Mouse (Mus musculus) MEL (cell line): ENCODE data around the gene Tle1. TPM values are rescaled to one million over a fixed set of nuclear protein-coding genes. Genes with fewer than 3 reads are reported as not detected.

ENCODE experiments used
- DNase-seq: peaks from one replicate; pipeline ENCODE4 v3.0.0; 2011; ENCODE audit warnings: low read depth, low spot score
- H3K27ac ChIP-seq: 2 replicates; pipeline ENCODE4 v1.5.1; 2012; ENCODE audit warnings: low read depth, mild to moderate bottlenecking, control low read depth, low read length, moderate library complexity; ENCODE audit not compliant: control insufficient read depth
- H3K27me3 ChIP-seq, 2 experiments: fragments of 150-350 bp in 1 of 2; sonication (generic) in 1 of 2; 2 replicates each; pipeline ENCODE4 v1.6.1; 2012; ENCODE audit warnings: low read length in 2 of 2, mild to moderate bottlenecking in 2 of 2, improper control_type of control experiment in 1 of 2, moderate library complexity in 1 of 2; ENCODE audit not compliant: insufficient read depth in 2 of 2, control insufficient read depth in 1 of 2
- H3K36me3 ChIP-seq, 2 experiments: 2 replicates each; pipeline ENCODE4 v1.6.1; 2012 to 2014; ENCODE audit warnings: low read length in 2 of 2, improper control_type of control experiment in 1 of 2, inconsistent platforms in 1 of 2, mild to moderate bottlenecking in 1 of 2; ENCODE audit not compliant: insufficient read depth in 2 of 2, control insufficient read depth in 1 of 2
- H3K4me1 ChIP-seq, 2 experiments: fragments of 150-350 bp in 1 of 2; sonication (generic) in 1 of 2; 2 replicates each; pipeline ENCODE4 v1.6.1; 2012; ENCODE audit warnings: low read length in 2 of 2, improper control_type of control experiment in 1 of 2, mild to moderate bottlenecking in 1 of 2; ENCODE audit not compliant: insufficient read depth in 2 of 2, control insufficient read depth in 1 of 2
- H3K4me3 ChIP-seq, 2 experiments: fragments of 150-350 bp in 1 of 2; sonication (generic) in 1 of 2; 2 replicates each; pipeline ENCODE4 v1.5.1; 2012; ENCODE audit warnings: low read depth in 2 of 2, low read length in 2 of 2, mild to moderate bottlenecking in 2 of 2, moderate library complexity in 2 of 2, control low read depth in 1 of 2, improper control_type of control experiment in 1 of 2; ENCODE audit not compliant: control insufficient read depth in 1 of 2, insufficient read depth in 1 of 2
- H3K79me2 ChIP-seq: 2 replicates; pipeline ENCODE4 v1.6.1; 2012; ENCODE audit warnings: mild to moderate bottlenecking, low read length, moderate library complexity; ENCODE audit not compliant: control insufficient read depth, poor library complexity, insufficient read depth
- H3K9ac ChIP-seq: 2 replicates; pipeline ENCODE4 v1.6.1; 2012; ENCODE audit warnings: low read depth, mild to moderate bottlenecking, control low read depth, low read length, moderate library complexity; ENCODE audit not compliant: control insufficient read depth, poor library complexity, severe bottlenecking
- H3K9me3 ChIP-seq: fragments of 150-350 bp; sonication (generic); replicated peaks from 2 replicates; pipeline ENCODE4 v1.6.1; 2012; ENCODE audit warnings: mild to moderate bottlenecking, low read length, improper control_type of control experiment, moderate library complexity; ENCODE audit not compliant: insufficient read depth
- BHLHE40 ChIP-seq: IDR thresholded peaks from 2 replicates; pipeline ENCODE4 v1.6.1; 2012; ENCODE audit warnings: low read depth, mild to moderate bottlenecking, inconsistent platforms, low read length, improper control_type of control experiment, borderline replicate concordance
- CHD1 ChIP-seq: IDR thresholded peaks from 2 replicates; pipeline ENCODE4 v1.6.1; 2012; ENCODE audit warnings: low read depth, mild to moderate bottlenecking, inconsistent platforms, low read length, improper control_type of control experiment
- CHD2 ChIP-seq: IDR thresholded peaks from 2 replicates; pipeline ENCODE4 v1.6.1; 2011; ENCODE audit warnings: low read length, improper control_type of control experiment
- CTCF ChIP-seq, 3 experiments: IDR thresholded peaks in 2 of 3; conservative IDR thresholded peaks in 1 of 3; 2 replicates each; pipeline ENCODE4 v1.5.1; 2011 to 2012; ENCODE audit warnings: low read length in 3 of 3, low read depth in 2 of 3, mild to moderate bottlenecking in 2 of 3, improper control_type of control experiment in 1 of 3, inconsistent platforms in 1 of 3, mixed read lengths in 1 of 3, moderate library complexity in 1 of 3; ENCODE audit not compliant: control insufficient read depth in 1 of 3, insufficient read depth in 1 of 3, poor library complexity in 1 of 3, severe bottlenecking in 1 of 3
- ELF1 ChIP-seq: IDR thresholded peaks from 2 replicates; pipeline ENCODE4 v1.6.1; 2014; ENCODE audit warnings: low read depth, mild to moderate bottlenecking, inconsistent platforms, low read length, improper control_type of control experiment, moderate library complexity
- EP300 ChIP-seq, 2 experiments: IDR thresholded peaks; 2 replicates each; pipeline ENCODE4 v1.6.1; 2011; ENCODE audit warnings: improper control_type of control experiment in 2 of 2, low read length in 2 of 2, low read depth in 1 of 2, mild to moderate bottlenecking in 1 of 2
- GABPA ChIP-seq: IDR thresholded peaks from 2 replicates; pipeline ENCODE4 v1.6.1; 2012; ENCODE audit warnings: low read depth, mild to moderate bottlenecking, inconsistent platforms, low read length, improper control_type of control experiment, moderate library complexity
- HCFC1 ChIP-seq: IDR thresholded peaks from 2 replicates; pipeline ENCODE4 v1.6.1; 2012; ENCODE audit warnings: low read depth, mild to moderate bottlenecking, inconsistent platforms, low read length, improper control_type of control experiment, moderate library complexity
- KAT2A ChIP-seq: conservative IDR thresholded peaks from 2 replicates; pipeline ENCODE4 v1.6.1; 2012; ENCODE audit warnings: low read depth, low read length, improper control_type of control experiment, inconsistent platforms
- MAFK ChIP-seq: IDR thresholded peaks from 2 replicates; pipeline ENCODE4 v1.6.1; 2011; ENCODE audit warnings: low read depth, mild to moderate bottlenecking, low read length, improper control_type of control experiment, borderline replicate concordance
- MAX ChIP-seq: IDR thresholded peaks from 2 replicates; pipeline ENCODE4 v1.6.1; 2011; ENCODE audit warnings: low read length, improper control_type of control experiment
- MAZ ChIP-seq: IDR thresholded peaks from 2 replicates; pipeline ENCODE4 v1.6.1; 2012; ENCODE audit warnings: low read depth, mild to moderate bottlenecking, inconsistent platforms, low read length, improper control_type of control experiment
- MXI1 ChIP-seq: IDR thresholded peaks from 2 replicates; pipeline ENCODE4 v1.6.1; 2011; ENCODE audit warnings: mild to moderate bottlenecking, low read depth, low read length, improper control_type of control experiment
- MYB ChIP-seq: IDR thresholded peaks from 2 replicates; pipeline ENCODE4 v1.6.1; 2011; ENCODE audit warnings: mild to moderate bottlenecking, low read depth, low read length, improper control_type of control experiment
- MYC ChIP-seq: IDR thresholded peaks from 2 replicates; pipeline ENCODE4 v1.6.1; 2011; ENCODE audit warnings: low read depth, mild to moderate bottlenecking, low read length, improper control_type of control experiment, moderate library complexity
- NELFE ChIP-seq: IDR thresholded peaks from 2 replicates; pipeline ENCODE4 v1.6.1; 2011; ENCODE audit warnings: low read depth, low read length, improper control_type of control experiment
- NRF1 ChIP-seq: IDR thresholded peaks from 2 replicates; pipeline ENCODE4 v1.6.1; 2014; ENCODE audit warnings: low read depth, mild to moderate bottlenecking, inconsistent platforms, low read length, improper control_type of control experiment, moderate library complexity; ENCODE audit not compliant: poor library complexity, insufficient read depth, severe bottlenecking
- POLR2A ChIP-seq, 2 experiments: IDR thresholded peaks; 2 replicates each; pipeline ENCODE4 v1.6.1; 2011 to 2012; ENCODE audit warnings: low read length in 2 of 2, mild to moderate bottlenecking in 2 of 2, control low read depth in 1 of 2, improper control_type of control experiment in 1 of 2, low read depth in 1 of 2, moderate library complexity in 1 of 2; ENCODE audit not compliant: control insufficient read depth in 1 of 2, insufficient read depth in 1 of 2, poor library complexity in 1 of 2
- POLR2AphosphoS2 ChIP-seq: IDR thresholded peaks from 2 replicates; pipeline ENCODE4 v1.6.1; 2011; ENCODE audit warnings: low read length, improper control_type of control experiment
- RAD21 ChIP-seq: IDR thresholded peaks from 2 replicates; pipeline ENCODE4 v1.6.1; 2011; ENCODE audit warnings: mild to moderate bottlenecking, low read depth, low read length, improper control_type of control experiment
- RCOR1 ChIP-seq: IDR thresholded peaks from 2 replicates; pipeline ENCODE4 v1.6.1; 2012; ENCODE audit warnings: low read depth, mild to moderate bottlenecking, inconsistent platforms, low read length, improper control_type of control experiment
- SMC3 ChIP-seq: IDR thresholded peaks from 2 replicates; pipeline ENCODE4 v1.6.1; 2011; ENCODE audit warnings: low read depth, low read length, improper control_type of control experiment
- TAL1 ChIP-seq: IDR thresholded peaks from 2 replicates; pipeline ENCODE4 v1.6.1; 2012; ENCODE audit warnings: mild to moderate bottlenecking, inconsistent platforms, low read length, moderate library complexity, mixed read lengths
- TBP ChIP-seq: IDR thresholded peaks from 2 replicates; pipeline ENCODE4 v1.8.0; 2011; ENCODE audit warnings: low read depth, low read length, improper control_type of control experiment
- TCF12 ChIP-seq: IDR thresholded peaks from 2 replicates; pipeline ENCODE4 v1.6.1; 2014; ENCODE audit warnings: low read depth, mild to moderate bottlenecking, inconsistent platforms, low read length, improper control_type of control experiment, moderate library complexity
- UBTF ChIP-seq: IDR thresholded peaks from 2 replicates; pipeline ENCODE4 v1.6.1; 2012; ENCODE audit warnings: low read depth, mild to moderate bottlenecking, inconsistent platforms, low read length, improper control_type of control experiment, moderate library complexity, borderline replicate concordance; ENCODE audit not compliant: insufficient read depth
- USF1 ChIP-seq: IDR thresholded peaks from 2 replicates; pipeline ENCODE4 v1.6.1; 2014; ENCODE audit warnings: low read depth, mild to moderate bottlenecking, inconsistent platforms, low read length, improper control_type of control experiment, moderate library complexity
- USF2 ChIP-seq, 2 experiments: IDR thresholded peaks; 2 replicates each; pipeline ENCODE4 v1.6.1; 2011 to 2012; ENCODE audit warnings: improper control_type of control experiment in 2 of 2, low read length in 2 of 2, borderline replicate concordance in 1 of 2, inconsistent platforms in 1 of 2, low read depth in 1 of 2, mild to moderate bottlenecking in 1 of 2; ENCODE audit not compliant: insufficient read depth in 1 of 2
- ZMIZ1 ChIP-seq: IDR thresholded peaks from 2 replicates; pipeline ENCODE4 v1.6.1; 2012; ENCODE audit warnings: low read depth, mild to moderate bottlenecking, inconsistent platforms, low read length, improper control_type of control experiment, moderate library complexity
- polyA plus RNA-seq, 2 experiments: library from polyadenylated mRNA; stranded (reverse) in 1 of 2; unstranded in 1 of 2; fragments of >175 nt in 1 of 2; fragments of >200 nt in 1 of 2; gene quantifications; 2 replicates each; pipeline versions ENCODE4 v1.2.1 to v1.2.4; 2012; ENCODE audit warnings: low replicate concordance in 2 of 2, low read depth in 1 of 2; ENCODE audit not compliant: insufficient read length in 2 of 2, insufficient read depth in 1 of 2, missing spikeins in 1 of 2
- total RNA-seq: library from RNA; depleted of rRNA; stranded (reverse); fragments of 300-350 nt; gene quantifications from 2 replicates; pipeline ENCODE4 v1.2.3, GENCODE M21; 2012

Gene Tle1
- total and polyA plus RNA-seq, 3 experiments: 21.1 to 22.5 TPM; not detected in 1

GRCm38 (mm10) chr4:72199571-72200558, 854 bp downstream of the Tle1 start:
- H3K9ac ChIP-seq: peak overlapping the region; percentile 89
- peak overlapping the region; percentile 78 to 89 for H3K4me3 ChIP-seq
- H3K36me3 ChIP-seq: peaks cover 0 to 38% of the 10 kb centered on the region in 2 experiments; a peak in 2 of 4 replicates
- H3K27me3 ChIP-seq: no peaks in the 10 kb centered on the region
- H3K79me2 ChIP-seq: peaks cover 23% of the 10 kb centered on the region
- H3K9me3 ChIP-seq: no peaks in the 10 kb centered on the region
- peaks cover 5 to 21% of the 10 kb centered on the region in 2 experiments for H3K4me1 ChIP-seq
- H3K27ac ChIP-seq: peak overlapping the region; percentile 86
- peak; percentile 66 for DNase-seq
- no peak for TF ChIP-seq BHLHE40
- TF ChIP-seq MAX: peak; percentile 38
- TF ChIP-seq MAZ: 0 out of 2 replicates have a peak, but pooled peaks have one; percentile 11
- TF ChIP-seq NRF1: peak; percentile 25; the same call in 1 of the 2 replicates
- TF ChIP-seq, all 39 proteins: peak for 3

- Histone ChIP-seq H3K79me2 (peaks cover 28% of the 10 kb centered on the region), H3K4me3 (peak overlapping the region; percentile 81 to 89), H3K27ac (no peak overlapping the region), H3K27me3 (no peaks in the 10 kb centered on the region), H3K9me3 (no peaks in the 10 kb centered on the region), H3K4me1 (peaks cover 7 to 26% of the 10 kb centered on the region in 2 experiments), H3K9ac (peak overlapping the region; percentile 89), H3K36me3 (peaks cover 0 to 43% of the 10 kb centered on the region in 2 experiments; a peak in 2 of 4 replicates)
- peak; percentile 91 for DNase-seq
- TF ChIP-seq NELFE (no peak), CTCF (IDR thresholded peaks at IDR 0.05 in 2 of 3, conservative IDR thresholded peaks at IDR 0.05 in 1 of 3; ENCODE audit: control insufficient read depth in 1 of 3, insufficient read depth in 1 of 3, low read depth in 2 of 3, low read length in 3 of 3, poor library complexity in 1 of 3, severe bottlenecking in 1 of 3) (peak; percentile 39 to 59 (median 58)), USF2 (IDR thresholded peaks at IDR 0.05; ENCODE audit: borderline replicate concordance in 1 of 2, insufficient read depth in 1 of 2, low read depth in 1 of 2, low read length in 2 of 2) (no peak), SMC3 (peak; percentile 53), EP300 (IDR thresholded peaks at IDR 0.05; ENCODE audit: low read depth in 1 of 2, low read length in 2 of 2) (0 out of 4 replicates have a peak, but pooled peaks of 1 of the 2 experiments have one; percentile 8), KAT2A (no peak), MYB (no peak), HCFC1 (no peak), BHLHE40 (no peak), UBTF (no peak), TAL1 (no peak), POLR2AphosphoS2 (no peak), RCOR1 (no peak), RAD21 (peak; percentile 49), CHD2 (no peak), ELF1 (no peak), MYC (no peak), TCF12 (no peak), USF1 (no peak), MAFK (no peak), TBP (no peak), CHD1 (no peak), ZMIZ1 (no peak), MXI1 (no peak; the same call in 1 of the 2 replicates), POLR2A (IDR thresholded peaks at IDR 0.05; ENCODE audit: control insufficient read depth in 1 of 2, insufficient read depth in 1 of 2, low read depth in 1 of 2, low read length in 2 of 2, poor library complexity in 1 of 2) (no peak), GABPA (no peak)
These were observed 1.8 kb downstream of the Tle1 start for GRCm38 (mm10) chr4:72198877-72199411.
